Mouse (Mus musculus) intestine, postnatal 0 days (tissue): ENCODE results near the gene Pla2g2c. TPM values are rescaled to one million over a fixed set of nuclear protein-coding genes. Genes with fewer than 3 reads are reported as not detected.

ENCODE experiments used
- ATAC-seq: fragments of 200-750 bp; cut with Nextera tagmentation; 2 replicates; pipeline ENCODE4 v1.8.0; 2017; ENCODE audit warnings: mild to moderate bottlenecking, moderate TSS enrichment, moderate library complexity
- H3K27ac ChIP-seq: fragments of 300-500 bp; sonication (generic); 2 replicates; pipeline ENCODE4 v1.5.1; 2014; ENCODE audit warnings: mild to moderate bottlenecking, low read depth, low read length, moderate library complexity
- H3K27me3 ChIP-seq: fragments of 300-500 bp; sonication (generic); replicated peaks from 2 replicates; pipeline ENCODE4 v1.6.1; 2014; ENCODE audit warnings: low read length, mixed read lengths; ENCODE audit not compliant: control insufficient read depth, insufficient read depth
- H3K36me3 ChIP-seq: fragments of 300-500 bp; sonication (generic); 2 replicates; pipeline ENCODE4 v1.6.1; 2014; ENCODE audit warnings: mild to moderate bottlenecking, moderate library complexity; ENCODE audit not compliant: control insufficient read depth, insufficient read depth
- H3K4me1 ChIP-seq: fragments of 300-500 bp; sonication (generic); replicated peaks from 2 replicates; pipeline ENCODE4 v1.6.1; 2014; ENCODE audit warnings: antibody characterized with exemption, low read length, mixed read lengths; ENCODE audit not compliant: control insufficient read depth, insufficient read depth
- H3K4me2 ChIP-seq: fragments of 300-500 bp; sonication (generic); replicated peaks from 2 replicates; pipeline ENCODE4 v1.6.1; 2014; ENCODE audit warnings: low read depth, mild to moderate bottlenecking, moderate library complexity
- H3K4me3 ChIP-seq: fragments of 300-500 bp; sonication (generic); 2 replicates; pipeline ENCODE4 v1.5.1; 2014; ENCODE audit warnings: low read depth, low read length
- H3K9ac ChIP-seq: fragments of 300-500 bp; sonication (generic); 2 replicates; pipeline ENCODE4 v1.6.1; 2014; ENCODE audit warnings: mild to moderate bottlenecking, low read depth, low read length
- H3K9me3 ChIP-seq: fragments of 300-500 bp; sonication (generic); 2 replicates; pipeline ENCODE4 v1.6.1; 2016; ENCODE audit warnings: mixed run types; ENCODE audit not compliant: control insufficient read depth
- CTCF ChIP-seq: sonication (generic); IDR thresholded peaks from 2 replicates; pipeline ENCODE4 v1.5.1; 2016; ENCODE audit warnings: low read depth, mild to moderate bottlenecking, control low read depth, antibody characterized with exemption, moderate library complexity
- WGBS: fragments of 180-500 bp; shearing (Covaris S2); extraction: QIAGEN DNeasy Blood & Tissue Kit; methylation state at CpG from one replicate; pipeline ENCODE4 v1.1.7; 2014; 5-methylcytosine and 5-hydroxymethylcytosine counted together
- polyA plus RNA-seq: library from polyadenylated mRNA; unstranded; fragments of >200 nt; fragmentation: Nextera tagmentation; extraction: Ambion mirVana; gene quantifications from 2 replicates; pipeline ENCODE4 v1.2.1, GENCODE M21; 2015

The Pla2g2c gene
- polyA plus RNA-seq: 0.09 and 0.21 TPM in 2 replicates

- 40% methylated on average over 18 of the region's 18 CpGs for WGBS
- Histone ChIP-seq H3K4me2 (peak within 1 kb of the TSS; percentile 54), H3K4me1 (peaks cover 6% of the 10 kb centered on the region; the same call in 1 of the 2 replicates), H3K9me3 (no peaks in the 10 kb centered on the region), H3K4me3 (no peak within 1 kb of the TSS), H3K9ac (0 out of 2 replicates have a peak within 1 kb of the TSS, but pooled peaks have one; percentile 3), H3K36me3 (no peaks in the 10 kb centered on the region), H3K27me3 (no peaks in the 10 kb centered on the region), H3K27ac (no peak within 1 kb of the TSS)
- ATAC-seq: no peak
- no peak for TF ChIP-seq CTCF
Measured at GRCm38 (mm10) chr4:138724354-138725126, at the start of gene Pla2g2c. Gene Pla2g2c, plus strand, starts transcription at chr4:138724792.

GRCm38 (mm10) chr4:138676480-138676879, 48.1 kb upstream of the Pla2g2c start:
- 10% methylated on average over 16 of the region's 16 CpGs for WGBS
- no peak for ATAC-seq
- Histone ChIP-seq H3K27me3 (no peaks in the 10 kb centered on the region), H3K4me2 (no peak overlapping the region), H3K4me1 (no peaks in the 10 kb centered on the region; the same call in 1 of the 2 replicates), H3K36me3 (no peaks in the 10 kb centered on the region), H3K9ac (no peak overlapping the region), H3K9me3 (no peaks in the 10 kb centered on the region), H3K4me3 (no peak overlapping the region), H3K27ac (no peak overlapping the region)
- TF ChIP-seq CTCF: no peak

- Histone ChIP-seq H3K27ac (no peak overlapping the region), H3K4me2 (no peak overlapping the region), H3K27me3 (no peaks in the 10 kb centered on the region), H3K4me3 (no peak overlapping the region), H3K9ac (no peak overlapping the region), H3K9me3 (no peaks in the 10 kb centered on the region), H3K4me1 (no peaks in the 10 kb centered on the region; the same call in 1 of the 2 replicates), H3K36me3 (no peaks in the 10 kb centered on the region)
- ATAC-seq: no peak
- no peak for TF ChIP-seq CTCF
- WGBS: 17% methylated on average over 16 of the region's 16 CpGs
Measured at GRCm38 (mm10) chr4:138677579-138677978, 47.0 kb upstream of the Pla2g2c start.

DNA sequence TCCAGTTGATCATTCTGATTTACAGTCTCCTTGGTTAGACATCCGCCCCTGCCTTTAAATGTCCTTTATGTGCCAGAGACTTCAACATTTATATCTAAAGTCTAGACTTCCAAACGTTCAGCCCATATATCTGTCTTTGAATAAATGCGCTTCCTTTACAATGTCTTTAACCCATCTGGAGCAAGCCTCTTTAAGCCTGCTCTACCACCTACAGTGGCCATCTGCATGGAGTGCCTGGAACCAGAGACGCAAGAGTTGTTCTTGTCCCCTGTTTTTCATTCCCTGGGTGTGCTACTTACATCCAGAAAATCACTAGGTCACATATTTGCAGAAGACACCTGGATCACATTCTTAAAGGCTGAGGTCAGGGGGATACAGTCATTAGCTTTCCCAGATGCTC, 44.5 kb upstream of the Pla2g2c start:
- H3K4me1 ChIP-seq: no peaks in the 10 kb centered on the region; the same call in 1 of the 2 replicates
- no peak overlapping the region for H3K4me2 ChIP-seq
- no peaks in the 10 kb centered on the region for H3K27me3 ChIP-seq
- no peaks in the 10 kb centered on the region for H3K36me3 ChIP-seq
- no peak overlapping the region for H3K27ac ChIP-seq
- WGBS: 79% methylated on average over 4 of the region's 4 CpGs
- no peak for TF ChIP-seq CTCF
- H3K9ac ChIP-seq: no peak overlapping the region
- H3K9me3 ChIP-seq: no peaks in the 10 kb centered on the region
- no peak for ATAC-seq
- no peak overlapping the region for H3K4me3 ChIP-seq

GRCm38 (mm10) chr4:138682760-138683159, 41.8 kb upstream of the Pla2g2c start:
- no peaks in the 10 kb centered on the region for H3K9me3 ChIP-seq
- no peak for ATAC-seq
- H3K27me3 ChIP-seq: no peaks in the 10 kb centered on the region
- H3K4me2 ChIP-seq: no peak overlapping the region
- no peaks in the 10 kb centered on the region for H3K4me1 ChIP-seq
- 77% methylated on average over 2 of the region's 2 CpGs for WGBS
- H3K36me3 ChIP-seq: no peaks in the 10 kb centered on the region
- H3K9ac ChIP-seq: no peak overlapping the region
- no peak overlapping the region for H3K27ac ChIP-seq
- H3K4me3 ChIP-seq: no peak overlapping the region
- TF ChIP-seq CTCF: no peak

DNA sequence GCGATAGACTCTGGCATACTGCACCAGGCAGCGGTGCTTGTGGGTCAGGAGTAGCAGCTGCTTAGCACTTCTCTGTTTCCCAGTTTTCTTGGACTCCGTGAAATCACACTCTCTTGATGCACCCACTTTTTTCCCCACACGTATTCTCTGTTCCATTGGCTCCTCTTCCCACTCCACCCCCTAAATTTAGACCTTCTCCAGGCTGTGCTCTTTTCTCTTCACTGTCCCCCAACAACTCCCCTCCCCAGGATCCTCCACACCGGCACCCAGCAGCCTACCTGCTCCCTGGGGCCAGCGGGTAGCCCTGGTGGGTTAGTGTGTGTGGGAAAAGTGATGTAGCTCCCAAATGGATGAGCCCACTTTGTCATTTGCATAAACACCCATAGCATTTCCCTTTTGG, 38.8 kb upstream of the Pla2g2c start:
- H3K4me1 ChIP-seq: no peaks in the 10 kb centered on the region
- no peaks in the 10 kb centered on the region for H3K9me3 ChIP-seq
- H3K36me3 ChIP-seq: no peaks in the 10 kb centered on the region
- no peak overlapping the region for H3K4me3 ChIP-seq
- no peak overlapping the region for H3K9ac ChIP-seq
- no peak overlapping the region for H3K27ac ChIP-seq
- WGBS: 66% methylated on average over 6 of the region's 6 CpGs
- no peak overlapping the region for H3K4me2 ChIP-seq
- TF ChIP-seq CTCF: no peak
- no peak for ATAC-seq
- H3K27me3 ChIP-seq: peaks cover 9% of the 10 kb centered on the region; the same call in 1 of the 2 replicates
